Mouse (Mus musculus) ES-Bruce4 (cell line): ENCODE measurements around the gene Klhl7.
A peak's percentile ranks its signal among the peaks of the same experiment; 100 is the strongest.

Source experiments
- CTCF ChIP-seq: IDR thresholded peaks from one replicate; pipeline ENCODE4 v1.8.1; 2011; ENCODE audit warnings: low read depth, low read length
- EP300 ChIP-seq: IDR thresholded peaks from 2 replicates; pipeline ENCODE4 v1.6.1; 2011; ENCODE audit warnings: low read depth, low read length; ENCODE audit not compliant: insufficient read depth
- POLR2A ChIP-seq: IDR thresholded peaks from one replicate; pipeline ENCODE4 v1.8.1; 2011; ENCODE audit warnings: low read length; ENCODE audit not compliant: insufficient read depth

DNA sequence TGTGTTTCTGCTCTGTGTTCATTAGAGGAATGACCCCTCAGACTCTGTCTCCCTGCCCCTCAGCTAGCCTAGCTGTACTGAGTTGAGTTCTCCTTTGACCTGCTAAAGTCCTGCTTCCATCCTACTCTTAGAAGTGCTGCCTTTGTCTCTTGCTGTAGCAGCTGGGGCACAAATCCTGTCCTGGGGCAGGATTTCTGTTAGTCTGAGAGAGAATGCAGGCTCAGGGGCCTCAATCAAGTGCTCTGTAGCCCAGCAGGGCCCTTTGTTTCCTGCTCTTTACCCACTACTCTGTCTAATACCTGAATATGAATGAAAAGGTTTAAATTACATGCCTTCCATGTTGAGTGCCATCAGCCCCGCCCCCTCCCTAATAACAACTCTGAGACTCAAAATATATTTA, 23.8 kb downstream of the Klhl7 start:
- TF ChIP-seq POLR2A (no peak), CTCF (no peak), EP300 (0 out of 2 replicates have a peak, but pooled peaks have one; percentile 43)
